Comparison of ENCODE assay signal across 9 mouse cellular contexts in the genomic region with DNA sequence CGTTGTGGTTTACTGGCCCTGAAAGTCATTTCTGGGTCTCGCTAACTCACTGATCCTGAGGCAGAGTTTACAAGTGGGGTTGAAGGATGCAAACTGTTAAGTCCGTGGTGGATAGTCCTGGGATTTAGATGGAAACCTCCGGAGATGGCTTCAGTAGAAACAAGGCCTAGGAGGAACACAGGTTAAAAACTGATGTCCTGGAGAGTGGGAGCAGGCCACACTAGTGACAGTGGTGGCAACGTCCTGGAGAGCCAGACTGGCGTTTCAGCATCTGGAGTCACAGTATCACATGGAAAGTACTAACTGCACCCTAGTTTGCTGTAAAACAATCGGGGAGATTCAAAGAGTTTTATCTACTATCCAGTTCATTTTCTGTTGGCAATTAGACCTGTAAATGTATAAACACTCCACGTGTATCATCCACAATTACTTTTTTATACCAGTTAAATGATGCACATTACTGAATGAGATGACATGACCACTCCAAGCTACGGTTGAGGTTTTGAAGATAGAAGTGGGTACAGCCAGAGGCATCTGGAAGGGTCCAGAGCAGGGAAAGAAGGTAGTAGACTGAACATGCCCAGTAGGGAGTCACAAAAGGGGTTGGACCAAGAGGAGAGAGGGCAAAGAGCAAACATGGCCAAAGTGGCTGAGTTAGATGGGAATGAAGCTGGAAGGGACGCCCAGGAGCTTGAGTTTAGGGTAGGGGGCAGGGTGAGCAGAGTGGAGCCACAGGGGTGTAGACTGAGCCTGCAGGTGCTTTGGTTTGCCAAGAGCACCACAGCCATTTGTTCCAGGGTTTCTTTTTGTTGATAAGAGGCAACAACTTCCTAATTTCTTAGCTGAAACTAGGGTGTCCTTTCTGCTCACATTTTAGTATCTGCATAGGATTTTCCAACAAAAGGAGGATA. TPM values are rescaled to one million over a fixed set of nuclear protein-coding genes. Genes with fewer than 3 reads are reported as not detected.
A peak's percentile ranks its signal among the peaks of the same experiment; 100 is the strongest.
DNase-seq lines count a peak whose midpoint lies in the region; ATAC-seq and TF ChIP-seq lines count a peak whose summit lies in the region.
"Had no signal": no experiment of that assay in that cellular context is flagged by ENCODE, and none has a peak within 500 bp of the region (broad histone marks: within the 10 kb centered on the region; RNA-seq: fewer than 3 reads in every experiment).

No protein-coding gene starts in this region.

- 76% methylated on average over 10 of the region's 10 CpGs for WGBS in thymus, adult 2 months
- 58% methylated on average over 10 of the region's 10 CpGs for WGBS in kidney, embryonic 15.5 days

- no peak overlapping the region for H3K4me2 ChIP-seq in kidney, embryonic 15.5 days

- peak; percentile 32 for DNase-seq in heart, postnatal 4 days
- DNase-seq in heart, adult 8-10 months (ENCODE audit: low spot score) = no peak
- no peak for DNase-seq in thymus, adult 2 months
- no peak for DNase-seq in thymus, adult 18-20 months
- DNase-seq in cerebellum, postnatal 36 days = no peak
- DNase-seq: cerebellum, adult 18-20 months had no signal

- no peak overlapping the region for H3K4me3 ChIP-seq in thymus, adult 2 months (ENCODE audit: control insufficient read depth, insufficient read depth, low read length)
- no peak overlapping the region for H3K4me3 ChIP-seq in kidney, embryonic 15.5 days (replicated peaks)

- H3K4me1 ChIP-seq in thymus, adult 2 months (replicated peaks; ENCODE audit: control insufficient read depth, insufficient read depth, low read length) = peaks cover 25% of the 10 kb centered on the region
- H3K4me1 ChIP-seq in kidney, embryonic 15.5 days = peaks cover 60% of the 10 kb centered on the region

- ATAC-seq in kidney, embryonic 15.5 days (replicated peaks; ENCODE audit: low FRiP score) = no peak
- no peak for ATAC-seq in megakaryocyte progenitor cell, adult 5-6 weeks (replicated peaks; ENCODE audit: poor library complexity)

- no peaks in the 10 kb centered on the region for H3K27me3 ChIP-seq in thymus, adult 2 months (ENCODE audit: control insufficient read depth, insufficient read depth, low read length)
- no peaks in the 10 kb centered on the region for H3K27me3 ChIP-seq in kidney, embryonic 15.5 days

- H3K27ac ChIP-seq in thymus, adult 2 months (ENCODE audit: control insufficient read depth, insufficient read depth, low read length) = peak overlapping the region; percentile 40; the same call in 1 of the 2 replicates
- H3K27ac ChIP-seq in kidney, embryonic 15.5 days = peak overlapping the region; percentile 81; the same call in 1 of the 2 replicates

- H3K9me3 ChIP-seq in kidney, embryonic 15.5 days (replicated peaks) = no peaks in the 10 kb centered on the region

- H3K9ac ChIP-seq in kidney, embryonic 15.5 days = no peak overlapping the region

- peaks cover 43% of the 10 kb centered on the region for H3K36me3 ChIP-seq in thymus, adult 2 months (ENCODE audit: control insufficient read depth, insufficient read depth, low read length)
- H3K36me3 ChIP-seq in kidney, embryonic 15.5 days = peaks cover 51% of the 10 kb centered on the region

- no peak for TF ChIP-seq CTCF in thymus, adult 2 months (IDR thresholded peaks at IDR 0.05; ENCODE audit: borderline replicate concordance, control insufficient read depth, extremely low read depth, insufficient read depth, low read length, poor library complexity)

- TF ChIP-seq POLR2A in thymus, adult 2 months (IDR thresholded peaks at IDR 0.05; ENCODE audit: control insufficient read depth, extremely low read depth, insufficient read depth, low read length, poor library complexity) = no peak

RNA-seq across cellular contexts. Expression of gene Ech1, which starts 1.8 kb away (rescaled TPM):
- 100 to 1,000 TPM; 647 to 783 TPM for total RNA-seq in heart, postnatal 4 days (2021)
- 1,000 to 10,000 TPM; 2,066 to 2,754 (median 2,219) TPM for total RNA-seq in heart, adult 8-10 months (2022)
- 287 and 359 TPM in 2 replicates for polyA plus RNA-seq in thymus, adult 2 months (2012; rRNA removed)
- 154 and 164 TPM in 2 replicates for polyA plus RNA-seq in kidney, embryonic 15.5 days (2015; fragmentation: Nextera tagmentation; extraction: Ambion mirVana)
- total RNA-seq in megakaryocyte progenitor cell, adult 5-6 weeks (2015) = 139 and 180 TPM in 2 replicates
- 93.3 and 110 TPM in 2 replicates for total RNA-seq in megakaryocyte progenitor cell, adult 5-6 weeks (2017)

RNA-seq across cellular contexts. Expression of gene Lgals4, which starts 10.4 kb away (rescaled TPM):
- 10 to 100 TPM; 17.8 to 20.8 TPM for total RNA-seq in heart, postnatal 4 days (2021)
- 10 to 100 TPM; 17.3 to 32.1 (median 24.6) TPM for total RNA-seq in heart, adult 8-10 months (2022)
- polyA plus RNA-seq in thymus, adult 2 months (2012; rRNA removed) = 23.2 and 29.7 TPM in 2 replicates
- 12.0 and 32.1 TPM in 2 replicates for polyA plus RNA-seq in kidney, embryonic 15.5 days (2015; fragmentation: Nextera tagmentation; extraction: Ambion mirVana)
- total RNA-seq in megakaryocyte progenitor cell, adult 5-6 weeks (2015) = 16.1 and 22.9 TPM in 2 replicates
- total RNA-seq in megakaryocyte progenitor cell, adult 5-6 weeks (2017) = 4.3 and 7.0 TPM in 2 replicates

RNA-seq across cellular contexts. Expression of gene Hnrnpl, which starts 14.9 kb away (rescaled TPM):
- 100 to 1,000 TPM; 549 to 557 TPM for total RNA-seq in heart, postnatal 4 days (2021)
- total RNA-seq in heart, adult 8-10 months (2022) = 100 to 1,000 TPM; 185 to 230 (median 214) TPM
- 562 and 568 TPM in 2 replicates for polyA plus RNA-seq in thymus, adult 2 months (2012; rRNA removed)
- 264 and 265 TPM in 2 replicates for polyA plus RNA-seq in kidney, embryonic 15.5 days (2015; fragmentation: Nextera tagmentation; extraction: Ambion mirVana)
- total RNA-seq in megakaryocyte progenitor cell, adult 5-6 weeks (2015) = 419 and 433 TPM in 2 replicates
- total RNA-seq in megakaryocyte progenitor cell, adult 5-6 weeks (2017) = 342 and 343 TPM in 2 replicates

RNA-seq across cellular contexts. Expression of gene Rinl, which starts 34.5 kb away (rescaled TPM):
- total RNA-seq in heart, postnatal 4 days (2021) = 1 to 10 TPM; 1.1 to 1.8 TPM
- total RNA-seq in heart, adult 8-10 months (2022) = 1 to 10 TPM; 1.4 to 3.0 (median 1.6) TPM
- 91.9 and 93.7 TPM in 2 replicates for polyA plus RNA-seq in thymus, adult 2 months (2012; rRNA removed)
- 6.2 and 7.4 TPM in 2 replicates for polyA plus RNA-seq in kidney, embryonic 15.5 days (2015; fragmentation: Nextera tagmentation; extraction: Ambion mirVana)
- total RNA-seq in megakaryocyte progenitor cell, adult 5-6 weeks (2015) = 47.6 and 48.3 TPM in 2 replicates
- 53.9 and 56.3 TPM in 2 replicates for total RNA-seq in megakaryocyte progenitor cell, adult 5-6 weeks (2017)

RNA-seq across cellular contexts. Expression of gene Lgals7, which starts 40.4 kb away (rescaled TPM):
- total RNA-seq in heart, postnatal 4 days (2021) = 1 to 10 TPM; 1.4 to 4.4 TPM
- total RNA-seq in heart, adult 8-10 months (2022) = 1 to 10 TPM in 1 of 4 experiments, not detected in 3; 1.3 TPM
- polyA plus RNA-seq in thymus, adult 2 months (2012; rRNA removed) = 13.0 and 15.5 TPM in 2 replicates
- polyA plus RNA-seq in kidney, embryonic 15.5 days (2015; fragmentation: Nextera tagmentation; extraction: Ambion mirVana) = 1.9 and 3.1 TPM in 2 replicates
- 0.52 TPM in 1 of 2 replicates, not detected in the other for total RNA-seq in megakaryocyte progenitor cell, adult 5-6 weeks (2015)
- not detected in 2 replicates for total RNA-seq in megakaryocyte progenitor cell, adult 5-6 weeks (2017)
- total RNA-seq: left cerebral cortex, postnatal 36 days had no signal
